Mouse (Mus musculus) embryonic fibroblast, embryonic 13.5 days (primary cell): ENCODE data around the gene Tyk2. TPM values are rescaled to one million over a fixed set of nuclear protein-coding genes. Genes with fewer than 3 reads are reported as not detected.

ENCODE experiments used
- H3K27ac ChIP-seq: 2 replicates; pipeline ENCODE4 v1.5.1; 2012; ENCODE audit warnings: low read length, control low read depth, inconsistent platforms; ENCODE audit not compliant: insufficient read depth
- H3K4me1 ChIP-seq: 2 replicates; pipeline ENCODE4 v1.6.1; 2011; ENCODE audit warnings: low read length; ENCODE audit not compliant: control insufficient read depth, insufficient read depth
- H3K4me3 ChIP-seq: 2 replicates; pipeline ENCODE4 v1.5.1; 2011; ENCODE audit warnings: mild to moderate bottlenecking, control low read depth, low read length; ENCODE audit not compliant: insufficient read depth
- CTCF ChIP-seq: IDR thresholded peaks from 2 replicates; pipeline ENCODE4 v1.5.1; 2011; ENCODE audit warnings: mild to moderate bottlenecking, control low read depth, low read length, moderate library complexity, borderline replicate concordance; ENCODE audit not compliant: insufficient read depth
- POLR2A ChIP-seq: IDR thresholded peaks from 2 replicates; pipeline ENCODE4 v1.6.1; 2011; ENCODE audit warnings: low read depth, mild to moderate bottlenecking, control low read depth, low read length, moderate library complexity
- polyA plus RNA-seq: library from polyadenylated mRNA; stranded (reverse); fragments of >200 nt; gene quantifications from 2 replicates; pipeline ENCODE4 v1.2.4, GENCODE M21; 2011; ENCODE audit warnings: low read depth; ENCODE audit not compliant: missing spikeins, insufficient read length

The Tyk2 gene
- polyA plus RNA-seq, 1 experiment, result 11.1 TPM

DNA sequence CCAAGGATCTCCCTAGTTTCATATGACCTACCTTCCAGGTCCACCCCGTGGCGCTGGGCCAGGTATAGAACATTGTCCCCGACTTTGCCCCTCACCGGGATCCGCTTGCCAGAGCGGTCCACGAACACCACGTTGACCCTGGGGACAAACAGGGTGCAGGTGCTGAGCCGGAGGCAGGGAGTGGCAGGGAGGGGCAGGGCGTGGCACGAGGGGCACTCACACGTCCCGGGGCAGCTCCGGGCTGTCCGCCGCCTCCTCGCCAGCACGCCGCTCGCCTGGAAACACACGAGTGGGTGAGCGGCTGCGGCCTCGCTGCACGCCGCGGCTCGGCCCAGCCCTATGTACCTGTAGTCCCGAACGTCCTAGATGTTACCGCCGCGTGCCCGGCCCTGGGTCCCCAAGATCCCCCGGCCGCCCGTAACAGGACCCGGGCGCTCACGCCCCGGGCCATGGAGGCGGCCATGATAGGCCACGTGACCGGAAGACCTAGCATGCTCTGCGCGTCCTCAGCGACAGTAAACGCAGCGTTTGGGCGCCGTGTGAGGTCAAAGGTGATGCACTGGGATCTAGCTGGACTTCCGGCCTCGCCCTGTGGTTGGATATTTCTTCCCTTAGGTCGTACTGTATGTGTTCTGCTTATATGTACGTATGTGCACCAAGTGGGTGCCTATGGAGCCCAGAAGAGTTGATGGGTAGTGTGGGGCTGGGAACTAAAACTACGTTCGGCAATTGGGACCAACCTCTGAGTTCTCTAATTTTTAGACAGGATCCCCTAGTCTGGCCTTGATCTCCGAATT lies 57.8 kb downstream of the Tyk2 start, which contains the start of the genes Gm49373 and Fdx1l:
Gene Gm49373, minus strand, starts transcription at position 53 of the 797 bp plus-strand sequence.
Gene Fdx1l, minus strand, starts transcription at position 571 of the 797 bp plus-strand sequence.
- TF ChIP-seq POLR2A (peak; percentile 79), CTCF (no peak)
- Histone ChIP-seq H3K4me3 (peak within 1 kb of the TSS; percentile 79), H3K27ac (0 out of 2 replicates have a peak within 1 kb of the TSS, but pooled peaks have one; percentile 10), H3K4me1 (peaks cover 9% of the 10 kb centered on the region)

DNA sequence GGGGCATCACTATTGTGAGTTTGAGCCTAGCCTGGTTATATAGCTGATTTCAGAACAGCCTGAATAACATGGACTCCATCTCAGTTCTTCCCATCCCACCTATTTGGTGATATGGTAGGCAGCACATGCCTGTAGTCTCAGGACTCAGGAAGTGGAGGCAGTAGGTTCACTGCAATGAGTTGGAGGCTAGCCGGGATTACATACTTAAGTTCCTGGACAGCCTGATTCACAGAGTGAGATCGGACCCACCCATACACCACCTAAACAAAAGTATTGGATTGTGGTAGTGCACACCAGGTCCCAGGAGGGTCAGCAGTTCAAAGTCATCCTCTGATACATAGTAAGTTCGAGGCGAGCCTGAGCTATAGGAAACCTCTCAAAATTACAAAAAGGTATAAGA lies 58.4 kb downstream of the Tyk2 start:
- TF ChIP-seq POLR2A (no peak), CTCF (no peak)
- peaks cover 9% of the 10 kb centered on the region for H3K4me1 ChIP-seq
- H3K4me3 ChIP-seq, result peak overlapping the region; percentile 79
- 0 out of 2 replicates have a peak overlapping the region, but pooled peaks have one; percentile 10 for H3K27ac ChIP-seq

DNA sequence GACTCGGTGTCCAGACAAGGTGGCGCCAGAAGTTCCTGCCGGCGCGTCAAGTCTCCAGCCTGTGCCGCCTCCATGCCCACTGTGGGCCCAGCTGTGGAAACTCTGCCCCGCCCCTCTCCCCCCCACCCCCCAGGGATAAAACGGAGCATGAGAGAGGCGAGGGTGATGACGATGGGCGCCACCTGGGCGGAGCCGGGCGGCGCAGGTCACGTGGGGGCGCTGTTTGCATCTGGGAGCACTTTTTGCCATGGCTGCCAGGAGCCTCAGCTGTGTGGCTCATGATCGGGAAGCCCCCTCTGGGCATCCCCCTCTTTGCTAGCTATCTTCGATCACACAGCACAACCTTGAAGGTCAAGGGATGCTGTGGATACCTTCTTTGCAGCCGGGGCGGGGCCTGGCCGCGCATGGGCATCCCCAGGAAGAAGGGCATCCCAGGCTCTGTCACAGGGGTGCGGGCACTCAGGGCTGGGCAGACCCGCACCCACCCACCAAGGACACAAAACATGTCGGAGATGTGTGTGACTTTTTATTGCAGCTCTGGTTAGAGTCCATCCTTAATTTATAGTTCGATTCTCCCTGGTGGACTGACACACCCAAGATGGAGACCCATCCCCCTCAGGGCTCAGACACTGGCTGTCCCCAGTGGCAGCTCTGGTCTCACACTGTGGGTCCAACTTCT lies 63.9 kb downstream of the Tyk2 start, which contains the start of gene Zglp1:
Gene Zglp1, minus strand, starts transcription at position 88 of the 679 bp plus-strand sequence.
- H3K27ac ChIP-seq, result no peak within 1 kb of the TSS
- no peak for TF ChIP-seq CTCF
- TF ChIP-seq POLR2A, result no peak
- peaks cover 7% of the 10 kb centered on the region for H3K4me1 ChIP-seq
- H3K4me3 ChIP-seq, result no peak within 1 kb of the TSS

DNA sequence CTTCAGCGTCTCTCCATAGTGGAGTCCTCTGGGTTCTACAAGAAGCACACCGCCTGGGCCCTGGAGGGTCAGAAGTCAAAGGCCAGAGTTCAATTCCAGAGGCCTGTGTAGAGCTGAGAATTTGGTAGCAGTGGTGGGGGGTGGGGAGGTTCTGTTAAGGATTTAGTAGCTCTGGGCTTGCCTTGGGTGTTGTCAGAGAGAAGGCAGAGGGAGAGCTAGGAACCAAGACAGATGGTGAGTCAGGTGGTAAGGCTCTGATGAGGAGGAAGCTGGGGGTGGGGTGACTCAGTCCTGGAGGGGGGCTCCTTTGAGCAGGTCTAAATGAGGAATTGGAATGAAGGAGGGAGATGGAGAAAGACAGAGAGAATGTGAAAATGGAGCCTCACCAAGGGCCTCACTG lies 68.1 kb downstream of the Tyk2 start:
- TF ChIP-seq CTCF (no peak), POLR2A (no peak)
- no peak overlapping the region for H3K4me3 ChIP-seq
- peak overlapping the region; percentile 14; the same call in 1 of the 2 replicates for H3K27ac ChIP-seq
- no peaks in the 10 kb centered on the region for H3K4me1 ChIP-seq

Other genes starting within 250 kb of the Tyk2 start
- gene Ppan, start 243.1 kb downstream of the Tyk2 start, polyA plus RNA-seq, result 31.1 and 34.5 TPM in 2 replicates
- 106 and 107 TPM in 2 replicates for gene Eif3g, start 232.6 kb downstream of the Tyk2 start, polyA plus RNA-seq
- gene Dnmt1, start 171.4 kb downstream of the Tyk2 start, polyA plus RNA-seq, result 47.2 and 59.0 TPM in 2 replicates
- gene S1pr2, start 154.5 kb downstream of the Tyk2 start, polyA plus RNA-seq, result 34.0 and 36.2 TPM in 2 replicates
- 43.7 and 43.9 TPM in 2 replicates for gene Mrpl4, start 128.5 kb downstream of the Tyk2 start, polyA plus RNA-seq
- gene Icam1, start 115.3 kb downstream of the Tyk2 start, polyA plus RNA-seq, result 15.4 and 18.9 TPM in 2 replicates
- not detected in 2 replicates for gene Icam4, start 101.9 kb downstream of the Tyk2 start, polyA plus RNA-seq
- gene Icam5, start 99.2 kb downstream of the Tyk2 start, polyA plus RNA-seq, result 0.82 and 1.0 TPM in 2 replicates
- gene Zglp1, start 64.2 kb downstream of the Tyk2 start, polyA plus RNA-seq, result not detected in 2 replicates
- 0.35 and 0.44 TPM in 2 replicates for gene Gm49373, start 58.1 kb downstream of the Tyk2 start, polyA plus RNA-seq
- gene Fdx1l, start 57.6 kb downstream of the Tyk2 start, polyA plus RNA-seq, result 20.9 and 29.0 TPM in 2 replicates
- gene Gm38431, start 39.2 kb downstream of the Tyk2 start, polyA plus RNA-seq, result 2.4 and 5.2 TPM in 2 replicates
- gene Raver1, start 39.2 kb downstream of the Tyk2 start, polyA plus RNA-seq, result 34.2 and 40.8 TPM in 2 replicates
- gene Cdc37, start 18.7 kb upstream of the Tyk2 start, polyA plus RNA-seq, result 142 and 166 TPM in 2 replicates
- 14.7 and 20.6 TPM in 2 replicates for gene Pde4a, start 34.5 kb upstream of the Tyk2 start, polyA plus RNA-seq
- gene Keap1, start 108.1 kb upstream of the Tyk2 start, polyA plus RNA-seq, result 23.2 and 27.4 TPM in 2 replicates
- not detected in 2 replicates for gene S1pr5, start 117.2 kb upstream of the Tyk2 start, polyA plus RNA-seq
- 5.3 and 8.2 TPM in 2 replicates for gene Atg4d, start 134.1 kb upstream of the Tyk2 start, polyA plus RNA-seq
- gene Kri1, start 156.7 kb upstream of the Tyk2 start, polyA plus RNA-seq, result 24.9 and 28.9 TPM in 2 replicates
- 13.0 and 16.5 TPM in 2 replicates for gene Cdkn2d, start 160.2 kb upstream of the Tyk2 start, polyA plus RNA-seq
- not detected in 2 replicates for gene Ap1m2, start 181.1 kb upstream of the Tyk2 start, polyA plus RNA-seq
- gene Slc44a2, start 189.5 kb upstream of the Tyk2 start, polyA plus RNA-seq, result 115 and 125 TPM in 2 replicates
- gene Ilf3, start 236.6 kb upstream of the Tyk2 start, polyA plus RNA-seq, result 80.9 and 94.0 TPM in 2 replicates